Mouse (Mus musculus): ENCODE data around the gene Lrrc75b.

GRCm38 (mm10) chr10:75535423-75535822, 24.7 kb downstream of the Lrrc75b start:
- no peak for TF ChIP-seq POLR2A (IDR thresholded peaks at IDR 0.05; ENCODE audit: borderline replicate concordance, control insufficient read depth, low read depth, low read length)
- no peak for TF ChIP-seq CTCF (IDR thresholded peaks at IDR 0.05; ENCODE audit: control insufficient read depth, insufficient read depth, low read length)
